Mouse (Mus musculus) thymus, adult 2 months (tissue): ENCODE measurements around the gene Sppl2a.

ENCODE experiments used
- CTCF ChIP-seq: fragments of 200-500 bp; IDR thresholded peaks from 2 replicates; pipeline ENCODE4 v1.5.1; 2012; ENCODE audit warnings: mild to moderate bottlenecking, control low read depth, low read length, moderate library complexity, borderline replicate concordance; ENCODE audit not compliant: control insufficient read depth, poor library complexity, insufficient read depth; ENCODE audit errors: extremely low read depth
- POLR2A ChIP-seq: fragments of 200-500 bp; IDR thresholded peaks from 2 replicates; pipeline ENCODE4 v1.6.1; 2012; ENCODE audit warnings: mild to moderate bottlenecking, low read length, control low read depth, moderate library complexity; ENCODE audit not compliant: control insufficient read depth, poor library complexity, insufficient read depth; ENCODE audit errors: extremely low read depth

DNA sequence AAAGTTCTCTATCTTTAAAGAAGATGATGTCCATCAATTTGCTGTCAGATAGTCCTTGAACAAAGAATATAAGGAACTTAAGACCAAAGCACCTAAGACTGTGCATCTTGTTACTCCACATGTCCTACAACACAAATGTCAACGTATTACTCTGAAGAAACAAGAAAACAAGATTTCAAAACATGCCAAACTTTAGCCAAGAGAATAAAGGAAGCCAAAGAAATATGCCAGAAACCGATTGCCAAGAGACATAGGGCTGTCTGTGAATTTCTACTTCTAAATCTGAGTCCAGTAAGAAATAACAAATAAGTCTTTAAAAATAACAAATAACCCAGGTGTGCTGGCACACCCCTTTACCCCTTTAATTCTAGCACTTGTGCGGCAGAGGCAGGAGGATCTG, 68.0 kb downstream of the Sppl2a start:
- TF ChIP-seq CTCF (no peak), POLR2A (no peak)
